Mouse (Mus musculus) ES-E14 (cell line): Measurements from ENCODE around the gene Fndc3b.

Experiments used
- CHD2 ChIP-seq: IDR thresholded peaks from 2 replicates; pipeline ENCODE4 v1.6.1; 2014; ENCODE audit warnings: mild to moderate bottlenecking, low read depth, low read length, inconsistent platforms
- MAFK ChIP-seq: IDR thresholded peaks from 2 replicates; pipeline ENCODE4 v1.6.1; 2014; ENCODE audit warnings: mild to moderate bottlenecking, low read depth, low read length, inconsistent platforms; ENCODE audit not compliant: insufficient read depth
- ZC3H11A ChIP-seq: IDR thresholded peaks from 2 replicates; pipeline ENCODE4 v1.6.1; 2012; ENCODE audit warnings: low read depth, mild to moderate bottlenecking, inconsistent platforms, low read length, borderline replicate concordance
- ZNF384 ChIP-seq: IDR thresholded peaks from 2 replicates; pipeline ENCODE4 v1.6.1; 2012; ENCODE audit warnings: low read depth, low read length, inconsistent platforms

- TF ChIP-seq CHD2 (no peak), ZNF384 (no peak), MAFK (no peak), ZC3H11A (no peak)
Measured at GRCm38 (mm10) chr3:27505582-27505981, 205.5 kb downstream of the Fndc3b start.
